Mouse (Mus musculus) cerebellum, adult 2 months (tissue): ENCODE measurements around the gene Gadl1. TPM values are rescaled to one million over a fixed set of nuclear protein-coding genes. Genes with fewer than 3 reads are reported as not detected.

Experiments
- DNase-seq, 2 experiments: peaks; one replicate each; pipeline ENCODE4 v3.0.0; 2021
- H3K27ac ChIP-seq: fragments of 200-500 bp; 2 replicates; pipeline ENCODE4 v1.5.1; 2012; ENCODE audit warnings: low read length, control low read depth, inconsistent platforms; ENCODE audit not compliant: insufficient read depth
- H3K27me3 ChIP-seq: fragments of 200-500 bp; 2 replicates; pipeline ENCODE4 v1.6.1; 2012; ENCODE audit warnings: inconsistent platforms, mild to moderate bottlenecking, low read length, moderate library complexity; ENCODE audit not compliant: control insufficient read depth, insufficient read depth
- H3K4me1 ChIP-seq: fragments of 200-500 bp; 2 replicates; pipeline ENCODE4 v1.6.1; 2011; ENCODE audit warnings: low read length; ENCODE audit not compliant: control insufficient read depth, insufficient read depth
- H3K4me3 ChIP-seq: fragments of 200-500 bp; replicated peaks from 2 replicates; pipeline ENCODE3; 2011; ENCODE audit warnings: mild to moderate bottlenecking, low read depth, low read length, control low read depth; ENCODE audit not compliant: insufficient read depth
- CTCF ChIP-seq: fragments of 200-500 bp; IDR thresholded peaks from 2 replicates; pipeline ENCODE4 v1.5.1; 2011; ENCODE audit warnings: low read depth, mild to moderate bottlenecking, control low read depth, low read length, moderate library complexity, borderline replicate concordance; ENCODE audit not compliant: insufficient read depth
- POLR2A ChIP-seq: fragments of 200-500 bp; IDR thresholded peaks from 2 replicates; pipeline ENCODE4 v1.6.1; 2011; ENCODE audit warnings: low read length, control low read depth, borderline replicate concordance; ENCODE audit not compliant: insufficient read depth
- WGBS: fragments of 180-500 bp; shearing (Covaris S2); methylation state at CpG from one replicate; pipeline ENCODE4 v1.1.7; 2018; 5-methylcytosine and 5-hydroxymethylcytosine counted together
- polyA plus RNA-seq: library from polyadenylated mRNA; depleted of rRNA; stranded (reverse); fragments of >200 nt; gene quantifications from 2 replicates; pipeline ENCODE4 v1.2.3, GENCODE M21; 2012

The Gadl1 gene
- polyA plus RNA-seq, 1 experiment, result 0.31 TPM

DNA sequence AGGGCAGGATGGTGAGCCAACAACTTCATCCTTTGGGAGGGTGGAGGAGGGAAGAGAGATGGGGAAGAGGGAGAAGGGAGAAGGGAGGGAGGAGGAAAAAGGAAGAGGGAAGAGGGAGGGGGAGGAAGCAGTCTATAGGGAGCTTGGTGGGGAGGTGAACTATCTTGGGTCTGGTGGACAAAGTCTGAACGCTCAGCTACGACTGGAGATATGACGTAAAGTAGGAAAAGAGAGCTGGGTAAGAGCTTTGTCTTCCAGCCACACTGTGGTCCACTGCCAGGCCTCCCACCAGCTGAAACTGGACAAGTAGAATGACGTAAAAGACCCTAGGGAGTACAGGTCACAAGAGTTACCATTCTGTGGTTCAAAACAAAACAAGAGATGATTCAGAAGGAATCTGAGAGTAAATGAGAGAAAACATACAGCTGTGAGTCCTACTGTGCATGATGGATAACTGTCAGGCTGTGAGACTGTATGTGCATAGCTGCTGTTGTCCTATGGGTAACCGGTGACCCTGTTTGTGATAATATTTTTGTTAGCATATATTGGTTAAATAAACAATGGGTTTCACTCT, 26.5 kb upstream of the Gadl1 start:
- Histone ChIP-seq H3K27ac (no peak overlapping the region), H3K4me3 (no peak overlapping the region), H3K4me1 (no peaks in the 10 kb centered on the region), H3K27me3 (no peaks in the 10 kb centered on the region)
- 58% methylated on average over 5 of the region's 5 CpGs for WGBS
- no peak for DNase-seq
- TF ChIP-seq CTCF (no peak), POLR2A (no peak)

- Histone ChIP-seq H3K4me1 (no peaks in the 10 kb centered on the region), H3K4me3 (no peak overlapping the region), H3K27ac (no peak overlapping the region), H3K27me3 (no peaks in the 10 kb centered on the region)
- TF ChIP-seq POLR2A, result no peak
- TF ChIP-seq CTCF, result no peak
- WGBS, result 90% methylated on average over 5 of the region's 5 CpGs
- no peak for DNase-seq
These were observed 25.8 kb upstream of the Gadl1 start for GRCm38 (mm10) chr9:115883413-115883812.

GRCm38 (mm10) chr9:115887571-115887970, 21.7 kb upstream of the Gadl1 start:
- TF ChIP-seq CTCF (no peak), POLR2A (no peak)
- Histone ChIP-seq H3K27ac (no peak overlapping the region), H3K27me3 (no peaks in the 10 kb centered on the region), H3K4me3 (no peak overlapping the region), H3K4me1 (no peaks in the 10 kb centered on the region)
- 23% methylated on average over 5 of the region's 5 CpGs for WGBS
- DNase-seq, result no peak

DNA sequence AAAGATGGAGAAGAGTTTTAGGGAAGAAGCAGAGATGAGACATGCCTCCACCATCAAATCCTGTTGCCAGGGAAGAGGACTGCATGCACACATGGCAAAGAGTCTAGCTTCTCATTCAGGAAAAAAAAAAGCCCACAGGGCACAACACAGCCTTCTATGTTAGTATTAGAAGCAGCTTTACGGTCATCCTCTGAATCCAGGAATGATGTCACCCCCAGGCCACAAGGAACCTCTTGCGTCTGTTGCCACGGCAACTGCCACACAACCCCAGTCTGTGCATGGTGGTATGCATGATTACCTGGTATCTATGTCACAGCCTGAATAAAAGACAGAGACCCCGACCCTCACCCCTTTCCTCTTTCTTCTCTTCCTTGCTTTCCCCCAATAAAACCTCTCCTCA, 16.1 kb upstream of the Gadl1 start:
- Histone ChIP-seq H3K4me3 (no peak overlapping the region), H3K27me3 (no peaks in the 10 kb centered on the region), H3K4me1 (no peaks in the 10 kb centered on the region), H3K27ac (no peak overlapping the region)
- WGBS, result 72% methylated on average over 4 of the region's 4 CpGs
- DNase-seq, result no peak
- TF ChIP-seq POLR2A (no peak), CTCF (no peak)

- no peak for DNase-seq
- H3K4me1 ChIP-seq, result no peaks in the 10 kb centered on the region
- 91% methylated on average over 10 of the region's 10 CpGs for WGBS
- H3K27ac ChIP-seq, result no peak overlapping the region
- no peak overlapping the region for H3K4me3 ChIP-seq
- TF ChIP-seq CTCF (no peak), POLR2A (no peak)
- no peaks in the 10 kb centered on the region for H3K27me3 ChIP-seq
These were observed 15.3 kb upstream of the Gadl1 start for GRCm38 (mm10) chr9:115893947-115894346.

GRCm38 (mm10) chr9:115908325-115908724, 930 bp upstream of the Gadl1 start:
- TF ChIP-seq POLR2A (no peak), CTCF (no peak)
- Histone ChIP-seq H3K27ac (no peak overlapping the region), H3K27me3 (no peaks in the 10 kb centered on the region), H3K4me1 (no peaks in the 10 kb centered on the region), H3K4me3 (no peak overlapping the region)
- no peak for DNase-seq
- WGBS, result 8% methylated on average over 15 of the region's 15 CpGs

DNA sequence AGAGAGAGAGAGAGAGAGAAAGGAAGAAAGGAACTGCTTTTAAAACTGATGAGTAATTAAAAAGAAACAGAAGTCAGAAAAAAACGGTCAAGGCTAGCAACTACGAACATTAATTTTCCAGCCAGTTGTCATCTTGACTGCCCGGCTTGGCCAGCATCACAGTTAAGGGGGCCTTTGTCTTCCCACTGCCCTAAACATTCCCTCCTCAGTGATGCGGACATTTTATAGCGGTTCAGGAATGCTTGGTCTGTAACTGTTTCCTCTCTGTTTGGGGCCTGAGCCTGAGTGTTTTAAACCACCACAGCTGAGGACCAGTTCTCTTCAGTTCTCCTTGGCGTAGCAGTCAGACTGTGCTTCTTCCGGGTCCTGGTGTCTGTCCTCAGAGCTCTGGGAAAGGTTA, 4.8 kb downstream of the Gadl1 start:
- H3K27ac ChIP-seq, result no peak overlapping the region
- WGBS, result 65% methylated on average over 7 of the region's 7 CpGs
- DNase-seq, result no peak
- TF ChIP-seq POLR2A (no peak), CTCF (no peak)
- no peak overlapping the region for H3K4me3 ChIP-seq
- no peaks in the 10 kb centered on the region for H3K4me1 ChIP-seq
- H3K27me3 ChIP-seq, result no peaks in the 10 kb centered on the region

GRCm38 (mm10) chr9:115915586-115916270, 6.5 kb downstream of the Gadl1 start:
- no peak for TF ChIP-seq CTCF
- TF ChIP-seq POLR2A, result no peak
- 50% methylated on average over 14 of the region's 14 CpGs for WGBS
- DNase-seq, result peak in 1 of 2 experiments; percentile 20
- Histone ChIP-seq H3K27ac (no peak overlapping the region), H3K4me1 (no peaks in the 10 kb centered on the region), H3K27me3 (no peaks in the 10 kb centered on the region), H3K4me3 (no peak overlapping the region)
